Mouse (Mus musculus) testis, postnatal 14 days (tissue): ENCODE results near the gene A630095N17Rik.
A peak's percentile ranks its signal among the peaks of the same experiment; 100 is the strongest.

Experiments
- DNase-seq: peaks from one replicate; pipeline ENCODE4 v3.0.0; 2021; ENCODE audit warnings: low spot score

Gene A630095N17Rik

DNA sequence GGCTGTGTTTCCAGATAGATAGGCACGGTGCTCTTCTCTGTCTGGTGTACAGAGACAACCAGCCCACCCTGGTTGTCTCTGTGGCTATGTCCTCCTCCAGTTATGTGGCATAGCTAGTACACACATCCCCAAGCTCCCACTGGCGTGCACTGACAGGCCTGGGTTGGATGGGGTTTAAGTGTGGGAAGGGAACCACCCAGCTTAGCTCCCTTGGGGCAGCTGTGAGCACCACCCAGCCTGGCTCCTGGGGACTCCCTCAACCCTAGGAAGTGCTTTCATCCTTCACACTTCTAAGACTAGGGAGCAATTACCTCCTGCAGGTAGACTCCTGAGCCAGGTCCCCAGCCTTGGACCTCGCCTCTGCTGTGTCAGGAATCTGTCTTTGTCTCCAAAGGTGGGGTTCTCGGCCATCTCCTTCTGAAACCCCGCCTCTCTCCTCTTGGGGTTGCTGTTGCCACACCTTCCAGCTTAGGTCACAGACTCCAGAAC is at the start of gene A630095N17Rik:
Gene A630095N17Rik, minus strand, starts transcription at position 439 of the 489 bp plus-strand sequence.
- no peak for DNase-seq

DNA sequence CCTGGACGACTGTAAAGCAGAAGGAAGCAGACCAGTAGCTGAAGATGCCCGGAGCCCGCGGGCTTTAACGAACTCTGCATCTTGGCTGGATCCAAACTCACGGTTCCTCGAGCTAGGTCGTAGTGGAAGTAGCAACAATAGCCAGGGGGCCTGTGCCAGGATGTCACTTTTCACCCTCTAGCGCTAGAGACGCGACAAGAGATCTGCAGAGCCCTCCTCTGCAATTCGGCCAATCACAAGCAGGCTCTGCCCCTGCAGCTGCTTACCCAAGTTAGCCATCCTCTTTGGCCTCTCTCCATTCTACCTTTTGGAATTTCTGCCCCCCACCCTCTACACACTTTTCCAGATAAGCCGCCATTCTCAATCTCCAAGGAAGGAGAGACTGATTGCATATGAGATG is 46.3 kb upstream of the A630095N17Rik start, which contains the start of gene Resp18:
Gene Resp18, minus strand, starts transcription at position 188 of the 400 bp plus-strand sequence.
- DNase-seq, result no peak

DNA sequence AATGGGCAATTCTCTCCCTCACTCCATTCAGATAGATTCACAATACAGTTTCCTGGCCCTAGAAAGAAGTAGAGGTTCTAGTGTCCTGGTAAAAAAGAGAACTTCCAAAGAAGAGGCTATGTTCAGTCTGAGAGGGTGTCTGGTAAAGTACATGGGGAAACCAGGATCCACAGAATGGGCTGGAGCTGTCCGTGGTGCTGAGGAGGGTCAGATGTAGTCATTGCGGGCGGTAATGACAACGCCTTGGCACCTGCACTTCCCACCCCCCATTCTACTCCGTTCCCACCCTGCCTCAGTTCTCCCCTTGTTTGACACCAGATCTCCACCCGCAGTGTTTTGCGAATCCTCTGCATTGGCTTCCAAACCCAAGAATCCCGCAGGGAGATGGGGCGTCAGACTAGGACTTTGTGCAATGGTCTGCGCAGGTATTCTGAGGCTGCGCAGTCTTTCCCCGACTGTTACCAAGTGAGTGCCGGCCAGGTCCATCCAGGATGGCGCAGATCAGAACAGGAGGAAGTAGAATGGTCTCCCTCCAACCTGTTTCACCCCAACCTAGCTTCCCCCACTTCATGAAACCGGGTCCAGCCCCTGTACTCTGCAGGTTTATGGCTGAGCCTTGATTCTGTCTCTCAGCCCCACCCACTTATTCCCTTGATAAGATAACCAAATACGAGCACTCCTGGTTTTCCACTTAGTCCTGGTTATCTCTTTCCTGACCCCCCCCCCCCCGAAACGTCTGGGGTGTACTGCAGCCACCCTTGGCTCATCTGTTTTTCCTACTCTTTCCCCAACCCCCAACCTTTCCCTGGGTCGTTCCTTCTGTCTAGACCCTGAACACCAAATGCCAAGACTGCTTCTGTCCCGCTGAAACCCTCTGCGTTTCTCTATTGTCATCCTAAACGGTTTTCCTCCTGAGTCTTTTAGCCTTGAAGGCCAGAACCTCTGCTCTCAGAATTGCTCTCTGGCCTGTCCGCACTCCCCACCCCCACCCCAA is 45.6 kb upstream of the A630095N17Rik start:
- DNase-seq, result peak; percentile 36

DNA sequence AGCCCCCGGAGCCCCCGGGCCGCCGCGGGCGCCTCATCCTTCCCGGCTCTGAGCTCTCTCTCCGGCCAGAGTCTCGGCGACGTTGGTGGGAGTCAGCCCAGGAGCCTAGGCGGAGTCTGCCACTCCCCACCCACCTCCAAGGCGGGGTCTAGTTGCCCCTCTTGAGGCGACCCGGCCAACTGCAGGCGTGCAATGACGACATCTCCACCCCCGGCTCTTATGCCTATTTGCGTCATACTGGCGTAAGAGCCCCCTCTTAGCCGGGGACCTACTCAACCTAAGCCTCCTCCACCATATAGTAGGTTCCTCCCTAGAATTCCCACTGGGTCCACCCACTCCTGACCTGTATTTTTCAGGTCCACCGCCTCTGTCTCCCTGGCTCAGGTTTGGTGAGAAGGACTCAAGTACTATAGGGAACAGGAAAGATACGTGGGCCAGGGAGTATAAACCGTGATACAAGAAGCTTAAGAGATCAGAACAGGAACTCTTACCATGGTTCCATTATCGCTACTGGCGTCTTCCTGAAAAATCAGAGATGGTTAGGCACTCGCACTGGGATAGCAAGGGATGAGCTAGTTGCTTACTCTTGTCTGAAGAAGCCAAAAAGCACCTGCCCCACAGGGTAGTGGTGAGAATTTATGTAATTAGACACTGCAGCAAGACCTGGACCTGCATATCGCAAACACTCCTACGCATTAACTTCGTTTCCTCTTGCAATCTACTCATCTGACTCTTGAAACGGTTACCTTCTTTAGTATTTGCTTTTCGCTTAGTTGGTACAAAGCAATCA is 32.4 kb upstream of the A630095N17Rik start, which contains the start of gene Ptprn:
Gene Ptprn, minus strand, starts transcription at position 412 of the 790 bp plus-strand sequence.
- DNase-seq, result no peak

DNA sequence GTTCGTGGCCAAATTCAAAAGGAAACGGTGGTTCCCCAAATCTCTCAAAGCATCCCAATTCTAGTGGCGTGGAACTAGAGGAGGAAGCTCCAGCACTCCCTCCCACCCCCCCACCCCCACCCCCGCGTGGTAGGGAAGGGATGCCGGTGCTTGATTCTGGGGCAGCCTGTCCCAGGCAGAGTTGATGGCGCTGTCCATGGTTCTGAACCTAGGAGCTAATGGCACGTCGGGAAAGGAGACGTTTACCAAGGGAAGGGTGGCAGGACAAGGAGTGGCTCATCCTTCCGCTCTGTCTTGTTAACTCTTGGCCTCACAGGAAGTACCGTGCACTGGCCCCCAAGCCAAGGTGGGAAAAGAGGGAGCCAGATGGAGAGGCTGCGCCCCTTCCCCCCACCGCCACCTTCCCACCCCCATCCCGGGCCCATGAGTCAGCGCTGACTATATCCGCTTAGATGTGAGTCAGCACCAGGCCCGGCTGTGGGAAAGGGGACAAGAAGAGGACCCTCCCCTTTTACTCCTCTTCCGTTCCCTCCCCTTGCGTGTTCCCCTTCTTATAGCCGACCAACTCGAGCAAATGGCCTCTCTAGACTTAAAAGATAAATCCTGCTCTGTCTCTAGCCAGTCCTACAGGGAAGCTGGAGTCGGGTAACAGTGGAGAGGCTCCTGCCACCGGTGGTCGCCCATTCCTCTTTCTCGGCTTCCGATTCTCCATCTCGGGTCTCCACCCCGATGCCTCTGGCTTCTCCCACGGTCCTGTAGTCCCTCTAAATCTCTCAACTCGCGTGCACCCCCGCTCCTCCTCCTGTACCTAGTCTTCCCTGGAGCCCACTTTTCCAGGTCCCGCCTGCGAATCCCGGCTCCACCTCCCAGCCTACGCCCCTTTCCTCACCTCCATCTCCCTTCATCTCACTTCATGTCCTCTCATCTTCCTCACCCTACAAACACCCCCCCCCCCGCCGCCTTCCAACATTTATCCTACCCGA is 31.4 kb upstream of the A630095N17Rik start:
- DNase-seq, result peak; percentile 65

GRCm38 (mm10) chr1:75261278-75261677 is 29.4 kb upstream of the A630095N17Rik start:
- DNase-seq, result no peak

GRCm38 (mm10) chr1:75255516-75256046 is 23.7 kb upstream of the A630095N17Rik start:
- DNase-seq, result no peak

DNA sequence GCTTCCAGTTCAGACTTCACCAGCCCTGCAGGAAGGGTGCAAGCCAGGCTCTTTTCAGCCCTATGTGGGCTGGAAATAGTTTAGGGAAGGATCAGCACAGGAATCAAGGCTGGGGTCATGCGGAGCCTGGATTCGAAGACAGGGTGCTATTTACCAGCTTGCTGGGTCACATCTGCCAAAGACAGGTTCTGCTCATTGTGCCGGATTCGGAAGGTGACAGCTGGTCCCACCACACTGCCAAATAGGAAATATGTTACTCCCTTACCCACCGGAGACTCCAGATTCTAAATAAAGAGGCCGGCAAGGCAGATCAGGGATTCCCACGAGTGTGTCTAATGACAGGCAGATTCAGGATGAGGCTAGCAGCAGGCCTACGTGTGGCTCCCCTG is 22.7 kb upstream of the A630095N17Rik start:
- DNase-seq, result no peak

DNA sequence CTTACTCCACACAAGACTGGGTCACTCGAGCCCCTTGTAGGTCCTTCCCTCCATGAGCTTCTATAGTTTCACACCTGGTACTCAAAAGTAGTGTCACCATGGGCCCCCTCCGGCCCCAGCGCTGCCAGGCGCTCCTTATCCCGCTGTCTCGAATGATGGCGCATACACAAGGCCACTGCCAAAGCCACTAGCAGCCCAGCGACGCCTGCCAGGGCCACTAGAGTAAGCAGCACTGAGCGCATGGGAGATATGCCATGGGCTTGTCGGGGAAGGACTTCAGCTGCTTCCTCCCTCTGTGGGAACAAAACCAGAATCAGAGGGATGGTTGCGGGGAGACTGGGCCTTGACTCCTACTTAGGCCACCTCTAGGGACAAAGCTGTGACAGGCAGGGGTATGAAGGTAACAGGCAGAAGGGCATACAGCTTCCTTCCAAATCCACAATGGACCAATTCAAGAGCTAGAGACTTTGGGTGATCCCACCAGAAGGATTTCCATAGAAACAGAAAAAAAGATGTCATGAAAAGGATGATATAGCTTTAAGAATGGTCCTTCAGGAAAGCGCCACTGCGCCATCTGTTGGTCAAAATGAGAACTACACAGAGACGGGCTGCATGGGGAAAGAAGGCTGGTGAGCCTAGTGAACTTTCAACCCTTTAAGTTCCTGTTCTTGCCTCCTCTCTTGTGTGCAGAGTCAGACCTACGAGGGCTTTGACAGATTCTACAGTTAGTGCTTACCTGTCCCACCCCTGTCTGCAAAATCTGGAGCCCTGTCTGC is 22.1 kb upstream of the A630095N17Rik start:
- DNase-seq, result peak; percentile 65

- no peak for DNase-seq
Measured at GRCm38 (mm10) chr1:75253029-75253428, 21.1 kb upstream of the A630095N17Rik start.

DNA sequence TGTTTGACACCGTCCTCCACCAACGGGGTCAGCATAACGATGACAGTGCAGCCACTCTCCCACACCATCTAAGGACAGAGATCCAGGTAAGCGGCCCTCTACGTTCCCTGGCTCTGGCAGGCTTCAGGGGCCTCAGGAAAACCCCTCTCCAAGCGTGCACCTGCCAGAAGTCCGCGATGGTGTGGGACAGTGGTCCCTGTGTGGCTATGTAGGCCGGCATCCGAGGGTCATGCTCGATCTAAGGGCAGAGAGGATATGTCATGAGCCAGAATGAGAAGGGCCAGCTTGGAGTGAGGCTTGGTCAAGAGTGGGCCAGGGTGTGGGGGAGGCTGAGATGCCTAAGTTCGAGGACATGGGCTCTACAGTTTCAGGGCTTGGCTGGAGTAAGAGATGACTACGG is 20.4 kb upstream of the A630095N17Rik start:
- DNase-seq, result no peak

GRCm38 (mm10) chr1:75251112-75251970 is 19.4 kb upstream of the A630095N17Rik start:
- peak; percentile 78 for DNase-seq

GRCm38 (mm10) chr1:75250498-75250897 is 18.6 kb upstream of the A630095N17Rik start:
- DNase-seq, result no peak

DNA sequence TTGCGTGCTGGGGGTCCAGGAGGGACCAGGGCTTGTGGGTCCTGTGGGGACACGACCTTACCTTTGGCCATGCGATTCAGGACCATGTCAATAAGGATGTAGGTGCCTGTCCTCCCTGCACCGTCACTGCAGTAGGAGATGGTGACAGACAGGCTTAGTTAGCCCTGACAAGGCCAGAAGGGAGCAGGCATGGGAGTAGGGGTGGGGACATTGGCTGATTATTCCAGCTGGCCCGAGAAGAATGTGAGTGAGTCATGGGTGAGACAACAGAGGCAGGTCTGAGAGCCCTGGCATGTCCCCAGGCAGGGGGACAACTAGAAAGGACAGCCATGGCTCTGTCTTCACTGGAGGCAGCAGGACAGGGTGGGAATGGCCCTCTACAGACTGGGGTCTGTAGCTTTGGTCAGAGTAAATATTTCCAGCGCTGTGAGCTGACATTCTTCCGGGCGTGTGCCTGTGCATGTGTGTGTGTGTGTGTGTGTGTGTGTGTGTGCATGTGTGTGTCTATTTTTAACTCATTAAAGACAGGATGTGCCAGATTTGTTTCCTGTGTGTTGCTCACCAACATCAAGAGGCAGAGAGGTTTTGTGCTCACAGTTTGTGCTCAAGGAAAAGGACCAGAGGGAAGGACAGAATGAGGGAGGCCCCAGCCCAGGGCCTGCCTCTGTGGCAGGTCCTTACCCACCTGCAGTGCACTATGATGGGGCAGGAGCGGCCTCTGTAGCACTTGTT is 16.3 kb upstream of the A630095N17Rik start:
- no peak for DNase-seq

DNA sequence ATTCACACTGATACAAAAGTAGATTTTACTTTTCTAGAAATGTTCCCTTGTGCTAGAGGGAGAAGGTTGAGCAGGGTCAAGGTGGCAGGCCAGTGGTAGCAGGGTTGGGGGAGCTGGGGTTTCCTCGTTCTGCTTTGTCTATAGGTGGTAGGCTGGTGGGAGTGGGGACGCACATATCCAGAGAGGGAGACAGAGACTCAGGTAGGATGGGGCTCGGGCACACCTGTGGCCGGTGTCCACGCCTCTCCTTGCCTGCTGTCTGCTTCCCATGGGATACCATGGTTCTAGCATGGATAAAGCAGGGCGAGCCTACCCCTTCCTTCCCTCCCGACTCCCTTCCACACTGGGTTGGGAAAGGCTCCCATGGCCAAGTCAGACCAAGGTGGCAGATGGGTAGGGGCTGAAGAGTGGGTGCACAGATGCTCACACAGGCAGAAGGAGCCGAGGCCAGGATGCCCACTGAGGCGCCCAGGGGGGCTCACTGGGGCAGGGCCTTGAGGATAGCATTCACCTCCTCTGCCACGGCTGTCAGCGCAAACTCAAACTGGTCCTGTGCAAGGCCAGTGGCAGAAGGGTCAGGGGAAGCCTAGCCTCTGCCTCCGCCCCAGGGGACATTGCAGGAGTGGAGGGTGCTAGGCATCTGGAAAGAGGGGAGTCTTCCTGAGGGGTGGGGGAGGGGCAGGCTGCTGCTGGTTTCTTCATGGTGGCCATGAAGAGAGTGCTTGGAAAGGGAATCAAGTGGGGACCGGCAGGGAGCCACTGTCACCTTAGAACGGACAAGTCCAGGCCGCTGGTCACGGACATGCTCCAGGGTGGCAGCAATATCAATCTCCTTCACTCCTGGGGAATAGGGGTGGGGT is 15.4 kb upstream of the A630095N17Rik start:
- DNase-seq, result no peak

- no peak for DNase-seq
Measured at GRCm38 (mm10) chr1:75244836-75245235, 12.9 kb upstream of the A630095N17Rik start.

- DNase-seq, result no peak
Measured at GRCm38 (mm10) chr1:75244175-75244826, 12.4 kb upstream of the A630095N17Rik start.
